Mouse (Mus musculus) midbrain, embryonic 10.5 days (tissue): ENCODE measurements around the gene Glrp1. TPM values are rescaled to one million over a fixed set of nuclear protein-coding genes. Genes with fewer than 3 reads are reported as not detected.

Source experiments
- DNase-seq: peaks from one replicate; pipeline ENCODE4 v3.0.0-alpha.2; 2017; ENCODE audit warnings: low spot score
- H3K27ac ChIP-seq: fragments of 300-500 bp; sonication (generic); replicated peaks from 2 replicates; pipeline ENCODE4 v1.5.1; 2016; ENCODE audit warnings: mild to moderate bottlenecking
- H3K27me3 ChIP-seq: fragments of 300-500 bp; sonication (generic); 2 replicates; pipeline ENCODE4 v1.6.1; 2016; ENCODE audit warnings: low read depth, mild to moderate bottlenecking; ENCODE audit not compliant: poor library complexity, severe bottlenecking
- H3K36me3 ChIP-seq: fragments of 300-500 bp; sonication (generic); 2 replicates; pipeline ENCODE4 v1.6.1; 2016; ENCODE audit warnings: mild to moderate bottlenecking, moderate library complexity
- H3K4me1 ChIP-seq: fragments of 300-500 bp; sonication (generic); 2 replicates; pipeline ENCODE4 v1.6.1; 2016
- H3K4me3 ChIP-seq: fragments of 300-500 bp; sonication (generic); 2 replicates; pipeline ENCODE4 v1.5.1; 2016; ENCODE audit warnings: mild to moderate bottlenecking, moderate library complexity
- H3K9me3 ChIP-seq: fragments of 300-500 bp; sonication (generic); replicated peaks from 2 replicates; pipeline ENCODE4 v1.6.1; 2016; ENCODE audit warnings: mild to moderate bottlenecking
- WGBS: fragments of 180-500 bp; shearing (Covaris S2); methylation state at CpG from one replicate; pipeline ENCODE4 v1.1.7; 2016; 5-methylcytosine and 5-hydroxymethylcytosine counted together
- polyA plus RNA-seq: library from polyadenylated mRNA; unstranded; fragments of >200 nt; fragmentation: Nextera tagmentation; extraction: Ambion mirVana; gene quantifications from 2 replicates; pipeline ENCODE4 v1.2.1, GENCODE M21; 2016

The Glrp1 gene
- polyA plus RNA-seq, 1 experiment from 2014 or later: not detected

DNA sequence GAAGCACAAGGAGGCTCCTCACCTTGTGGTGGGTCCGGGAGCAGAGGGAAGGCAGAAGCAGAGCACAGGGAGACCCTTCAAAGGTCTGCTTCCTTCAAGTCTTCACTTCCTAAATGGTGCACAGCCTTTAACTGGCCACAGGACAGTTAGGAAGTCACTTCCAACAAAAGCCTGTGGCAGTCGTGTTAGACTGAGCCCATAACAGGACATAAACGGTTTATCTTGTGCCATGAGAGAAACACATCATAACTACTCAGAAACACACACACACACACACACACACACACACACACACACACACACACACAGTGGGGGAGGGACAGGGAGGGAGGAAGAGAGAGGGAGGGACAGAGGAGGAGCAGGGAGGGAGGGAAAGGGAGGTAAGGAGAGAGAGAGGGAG is 15.8 kb upstream of the Glrp1 start:
- Histone ChIP-seq H3K27me3 (no peaks in the 10 kb centered on the region), H3K36me3 (no peaks in the 10 kb centered on the region), H3K9me3 (no peaks in the 10 kb centered on the region), H3K4me3 (no peak overlapping the region), H3K4me1 (peaks cover 11% of the 10 kb centered on the region), H3K27ac (peak overlapping the region; percentile 28; the same call in 1 of the 2 replicates)
- WGBS: 84% methylated on average over 3 of the region's 3 CpGs
- no peak for DNase-seq

DNA sequence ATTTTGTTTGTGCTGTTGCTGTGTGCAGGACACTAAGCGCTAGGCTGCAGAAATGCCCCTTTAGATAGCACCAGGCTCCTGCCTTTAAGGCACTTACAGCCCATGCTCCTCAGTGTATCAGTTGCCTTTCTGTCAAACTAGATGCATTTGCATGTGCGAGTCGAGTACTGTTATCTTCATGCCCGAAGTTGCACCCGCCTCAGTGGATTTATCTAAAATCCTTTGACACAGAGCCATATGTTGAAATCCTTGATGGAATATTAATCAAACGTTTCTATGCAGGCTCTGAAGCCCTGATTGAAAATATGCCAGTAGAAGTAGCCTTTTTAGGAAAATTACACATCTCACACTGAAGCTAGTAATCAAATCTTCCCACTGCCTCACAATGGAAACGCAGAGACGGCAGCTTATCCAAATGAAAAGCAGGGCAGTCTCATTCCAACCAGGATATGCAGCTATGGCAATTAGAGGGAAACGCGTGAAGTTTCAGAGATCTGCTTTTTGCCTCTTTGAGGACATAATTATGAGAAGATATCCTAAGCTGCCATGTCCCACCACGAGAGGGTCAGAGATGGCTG is 11.4 kb upstream of the Glrp1 start:
- Histone ChIP-seq H3K36me3 (no peaks in the 10 kb centered on the region), H3K27ac (no peak overlapping the region), H3K4me1 (peaks cover 10% of the 10 kb centered on the region), H3K9me3 (no peaks in the 10 kb centered on the region), H3K27me3 (0 out of 2 replicates have a peak, but pooled peaks cover under 1% of the 10 kb centered on the region), H3K4me3 (no peak overlapping the region)
- no peak for DNase-seq
- 88% methylated on average over 11 of the region's 11 CpGs for WGBS

- WGBS: 87% methylated on average over 5 of the region's 5 CpGs
- Histone ChIP-seq H3K27ac (no peak overlapping the region), H3K36me3 (no peaks in the 10 kb centered on the region), H3K4me1 (peaks cover 9% of the 10 kb centered on the region; the same call in 1 of the 2 replicates), H3K4me3 (no peak overlapping the region), H3K27me3 (0 out of 2 replicates have a peak, but pooled peaks cover 5% of the 10 kb centered on the region), H3K9me3 (no peaks in the 10 kb centered on the region)
- DNase-seq: no peak
Observed at GRCm38 (mm10) chr1:88513613-88514012, 3.7 kb upstream of the Glrp1 start.

DNA sequence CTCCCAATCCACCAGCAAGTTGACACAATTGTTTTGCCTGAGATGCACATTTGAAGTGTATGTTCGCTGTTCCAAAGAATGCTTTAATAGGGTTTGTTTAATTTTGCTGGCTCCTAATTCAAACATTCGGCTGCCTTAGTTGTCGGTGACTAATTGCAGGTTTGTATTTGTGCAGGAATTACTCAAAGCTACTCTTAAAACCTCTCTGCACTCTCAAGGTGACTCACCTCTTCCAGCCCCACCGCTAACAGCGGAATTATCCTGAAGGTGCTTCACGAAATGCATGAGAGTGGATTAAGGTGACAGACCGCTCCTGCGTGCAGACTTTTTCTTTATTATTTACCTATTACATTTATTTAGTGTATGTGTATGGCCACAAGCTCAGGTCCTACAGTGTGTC is 2.0 kb downstream of the Glrp1 start:
- Histone ChIP-seq H3K27ac (no peak overlapping the region), H3K36me3 (no peaks in the 10 kb centered on the region), H3K27me3 (peaks cover 17% of the 10 kb centered on the region), H3K4me3 (no peak overlapping the region), H3K4me1 (peaks cover 34% of the 10 kb centered on the region), H3K9me3 (no peaks in the 10 kb centered on the region)
- WGBS: 83% methylated on average over 8 of the region's 8 CpGs
- DNase-seq: no peak

DNA sequence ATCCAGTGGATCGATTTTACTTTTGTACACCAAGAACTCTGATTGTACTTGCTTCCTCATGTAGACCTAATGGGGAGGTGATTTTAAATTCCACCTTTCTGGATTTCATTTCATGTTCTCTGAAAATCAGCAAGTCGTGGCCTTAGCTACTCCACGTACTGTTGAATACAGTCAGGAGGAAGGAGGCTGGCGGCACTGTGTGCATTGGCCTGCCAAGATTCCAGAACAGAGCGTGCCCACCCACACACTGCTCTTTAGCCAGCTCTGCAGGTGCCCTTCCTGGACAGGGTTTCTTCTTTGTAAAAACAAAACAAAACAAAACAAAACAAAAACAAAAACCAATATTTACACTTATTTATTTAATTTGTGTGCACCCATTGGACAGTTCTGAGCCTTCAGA is 2.7 kb downstream of the Glrp1 start:
- Histone ChIP-seq H3K4me1 (peaks cover 34% of the 10 kb centered on the region), H3K27me3 (peaks cover 18% of the 10 kb centered on the region), H3K9me3 (no peaks in the 10 kb centered on the region), H3K36me3 (no peaks in the 10 kb centered on the region), H3K4me3 (no peak overlapping the region), H3K27ac (no peak overlapping the region)
- DNase-seq: no peak
- 84% methylated on average over 5 of the region's 5 CpGs for WGBS

DNA sequence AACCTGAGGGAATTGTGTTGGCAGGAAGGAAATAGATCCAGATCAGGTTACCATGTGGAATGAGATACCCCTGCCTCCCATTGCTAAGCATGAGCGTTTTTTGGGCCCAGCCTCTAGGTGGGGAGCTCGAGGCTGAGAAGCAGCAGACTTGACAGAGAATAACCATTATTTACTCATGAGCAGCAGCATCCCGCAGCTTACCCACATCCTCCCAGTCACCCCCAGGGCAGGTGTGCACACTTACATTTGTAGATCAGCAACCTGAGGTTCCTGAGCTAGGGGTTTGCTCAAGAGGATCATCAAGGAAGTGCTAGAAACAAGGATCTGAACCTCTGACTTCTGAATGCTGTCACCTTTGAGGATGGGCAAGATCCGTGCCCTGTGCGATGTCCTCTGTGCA is 3.5 kb downstream of the Glrp1 start:
- H3K9me3 ChIP-seq: no peaks in the 10 kb centered on the region
- H3K27me3 ChIP-seq: peaks cover 18% of the 10 kb centered on the region
- H3K4me1 ChIP-seq: peaks cover 32% of the 10 kb centered on the region
- no peak overlapping the region for H3K4me3 ChIP-seq
- no peaks in the 10 kb centered on the region for H3K36me3 ChIP-seq
- H3K27ac ChIP-seq: no peak overlapping the region
- WGBS: 81% methylated on average over 5 of the region's 5 CpGs
- DNase-seq: no peak

- DNase-seq: no peak
- Histone ChIP-seq H3K9me3 (no peaks in the 10 kb centered on the region), H3K27ac (peak overlapping the region; percentile 65; the same call in 1 of the 2 replicates), H3K27me3 (peaks cover 18% of the 10 kb centered on the region), H3K4me1 (peaks cover 36% of the 10 kb centered on the region), H3K36me3 (no peaks in the 10 kb centered on the region), H3K4me3 (no peak overlapping the region)
- WGBS: 72% methylated on average over 6 of the region's 6 CpGs
Observed at GRCm38 (mm10) chr1:88505697-88506096, 4.2 kb downstream of the Glrp1 start.

DNA sequence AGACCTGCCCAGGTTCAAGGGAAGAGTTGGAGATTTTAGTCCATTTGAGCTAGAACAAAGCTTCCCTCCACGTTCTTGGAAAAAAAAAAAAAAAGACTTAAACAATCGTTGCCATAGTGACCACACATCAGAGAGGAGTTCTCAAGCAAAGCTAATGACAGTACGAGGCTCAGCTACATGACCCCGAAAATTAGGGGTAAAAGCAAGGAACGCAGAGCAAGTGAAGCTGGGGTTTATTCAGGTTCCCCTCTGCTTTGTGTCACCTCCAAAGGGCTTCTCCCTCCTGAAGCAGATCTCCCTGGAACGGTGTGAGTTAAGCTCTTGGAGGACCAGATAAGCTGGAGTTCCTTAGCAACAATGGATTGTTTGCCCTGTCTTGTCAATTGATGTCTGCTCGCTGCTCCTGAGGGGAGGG is 5.3 kb downstream of the Glrp1 start:
- peaks cover 36% of the 10 kb centered on the region for H3K4me1 ChIP-seq
- peak overlapping the region; percentile 65 for H3K27ac ChIP-seq
- no peaks in the 10 kb centered on the region for H3K36me3 ChIP-seq
- 17% methylated on average over 7 of the region's 7 CpGs for WGBS
- H3K4me3 ChIP-seq: 0 out of 2 replicates have a peak overlapping the region, but pooled peaks have one; percentile 16
- no peaks in the 10 kb centered on the region for H3K9me3 ChIP-seq
- DNase-seq: peak; percentile 43
- H3K27me3 ChIP-seq: peaks cover 18% of the 10 kb centered on the region

- H3K4me1 ChIP-seq: peaks cover 36% of the 10 kb centered on the region
- peaks cover 18% of the 10 kb centered on the region for H3K27me3 ChIP-seq
- H3K27ac ChIP-seq: no peak overlapping the region
- H3K36me3 ChIP-seq: no peaks in the 10 kb centered on the region
- no peaks in the 10 kb centered on the region for H3K9me3 ChIP-seq
- 94% methylated on average over 1 of the region's 1 CpGs for WGBS
- no peak for DNase-seq
- H3K4me3 ChIP-seq: no peak overlapping the region
Observed at GRCm38 (mm10) chr1:88502822-88503221, 7.0 kb downstream of the Glrp1 start.

DNA sequence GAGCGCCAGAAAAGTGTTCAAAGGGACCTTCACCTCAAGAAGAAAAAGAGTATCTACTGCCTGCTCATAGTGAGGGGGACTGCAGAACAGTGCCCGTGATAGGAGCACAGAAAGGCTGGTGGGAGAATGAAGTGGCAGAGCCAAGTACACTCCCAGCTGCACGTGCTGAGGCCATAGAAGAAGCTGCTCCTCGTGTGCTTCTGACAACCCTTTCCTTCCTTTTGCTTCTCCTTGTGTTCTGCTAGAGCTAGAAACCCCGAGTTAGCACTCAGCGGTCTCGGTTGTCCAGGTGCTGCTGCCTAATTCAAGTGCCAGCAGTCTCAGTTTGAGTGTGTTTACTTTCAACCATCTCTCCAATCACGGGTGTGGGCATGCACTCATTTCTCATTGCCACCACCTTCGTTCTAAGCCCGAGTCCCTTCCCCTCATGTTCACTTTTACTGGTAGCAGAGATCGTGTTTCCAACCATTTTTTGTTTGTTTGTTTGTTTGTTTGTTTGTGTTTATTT is 10.6 kb downstream of the Glrp1 start:
- DNase-seq: no peak
- WGBS: 88% methylated on average over 11 of the region's 11 CpGs
- no peaks in the 10 kb centered on the region for H3K36me3 ChIP-seq
- no peak overlapping the region for H3K4me3 ChIP-seq
- H3K27ac ChIP-seq: no peak overlapping the region
- peaks cover 19% of the 10 kb centered on the region for H3K27me3 ChIP-seq
- no peaks in the 10 kb centered on the region for H3K9me3 ChIP-seq
- peaks cover 19% of the 10 kb centered on the region for H3K4me1 ChIP-seq

GRCm38 (mm10) chr1:88497407-88497806 is 12.5 kb downstream of the Glrp1 start:
- Histone ChIP-seq H3K4me3 (no peak overlapping the region), H3K36me3 (no peaks in the 10 kb centered on the region), H3K9me3 (no peaks in the 10 kb centered on the region), H3K27ac (no peak overlapping the region), H3K4me1 (peaks cover 8% of the 10 kb centered on the region; the same call in 1 of the 2 replicates), H3K27me3 (peaks cover 7% of the 10 kb centered on the region; the same call in 1 of the 2 replicates)
- 96% methylated on average over 3 of the region's 3 CpGs for WGBS
- DNase-seq: no peak

- 86% methylated on average over 3 of the region's 3 CpGs for WGBS
- Histone ChIP-seq H3K27me3 (peaks cover 7% of the 10 kb centered on the region; the same call in 1 of the 2 replicates), H3K4me1 (peaks cover 22% of the 10 kb centered on the region), H3K4me3 (no peak overlapping the region), H3K36me3 (no peaks in the 10 kb centered on the region), H3K9me3 (no peaks in the 10 kb centered on the region), H3K27ac (peak overlapping the region; percentile 52; the same call in 1 of the 2 replicates)
- no peak for DNase-seq
Observed at GRCm38 (mm10) chr1:88492415-88492814, 17.5 kb downstream of the Glrp1 start.

DNA sequence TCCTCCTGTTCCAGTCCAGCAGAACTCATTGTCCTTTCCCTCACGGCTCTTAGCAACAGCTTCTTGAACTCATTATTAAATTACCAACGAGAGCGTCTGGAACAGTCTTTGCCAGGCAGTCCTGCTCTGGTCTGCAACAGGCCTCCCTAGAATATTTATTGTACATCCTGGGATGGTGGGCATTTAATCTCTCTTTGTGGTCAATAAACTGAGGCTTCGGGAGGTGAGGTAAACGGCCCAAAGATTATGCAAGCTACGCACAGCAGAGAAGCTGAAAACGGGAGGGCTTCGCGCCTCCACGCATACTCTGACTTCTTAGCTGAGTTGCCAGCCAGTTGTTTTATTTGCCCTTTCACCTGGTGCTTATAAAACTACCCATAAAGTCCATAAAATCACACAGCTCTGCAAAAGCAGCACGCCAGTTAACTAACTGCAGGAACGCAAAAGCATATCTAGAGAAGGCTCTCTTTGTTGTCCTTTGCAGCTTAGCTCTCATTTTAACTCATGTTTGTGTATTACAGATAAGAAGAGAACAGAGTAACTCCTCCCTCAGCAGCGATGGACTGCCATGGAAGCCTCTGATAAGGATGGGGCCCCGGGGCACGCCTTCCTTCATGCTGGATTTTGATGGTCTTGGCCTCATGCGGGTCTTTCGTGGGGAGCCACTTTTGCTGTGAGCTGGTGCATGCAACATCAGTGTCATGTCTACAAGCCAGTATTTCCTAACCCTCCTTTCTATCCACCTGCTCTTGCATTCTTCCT is 18.1 kb downstream of the Glrp1 start:
- DNase-seq: no peak
- H3K27ac ChIP-seq: peak overlapping the region; percentile 55
- 82% methylated on average over 17 of the region's 17 CpGs for WGBS

More for the DNA sequence above, 18.1 kb downstream of the Glrp1 start:
- H3K4me3 ChIP-seq: no peak overlapping the region
- no peaks in the 10 kb centered on the region for H3K36me3 ChIP-seq
- H3K9me3 ChIP-seq: no peaks in the 10 kb centered on the region
- H3K27me3 ChIP-seq: peaks cover 6% of the 10 kb centered on the region; the same call in 1 of the 2 replicates
- peaks cover 22% of the 10 kb centered on the region for H3K4me1 ChIP-seq
